Mouse (Mus musculus): ENCODE results near the gene Tle6.

The Tle6 gene

GRCm38 (mm10) chr10:81602741-81603151 is 1.9 kb upstream of the Tle6 start:
- POLR2A ChIA-PET, result interaction anchor here (0.5 to 2.6 kb wide), 18 partner anchors 9 to 1940 kb away, joined by 3 to 12 read pairs (median 4); no protein-coding TSS in a partner anchor
- CTCF ChIA-PET, result interaction anchor here (0.6 to 4.9 kb wide), 42 partner anchors 9 to 1395 kb away, joined by 3 to 97 read pairs (median 4); partner anchors contain the start of genes Fzr1 (in 1 of the 4), Ncln (in 1 of the 4), Sirt6 (in 1 of the 4) and Tjp3 (in 1 of the 4)

GRCm38 (mm10) chr10:81601396-81601905 is 578 bp upstream of the Tle6 start:
- CTCF ChIA-PET, result interaction anchor here (1.0 to 2.3 kb wide), 10 partner anchors 30 to 116 kb away, joined by 3 to 9 read pairs (median 4); no protein-coding TSS in a partner anchor
- POLR2A ChIA-PET, result interaction anchor here (0.6 to 2.6 kb wide), 23 partner anchors 10 to 1889 kb away, joined by 3 to 16 read pairs (median 3); partner anchors contain the start of genes Gna11 (in 1 of the 4) and Zfp873 (in 1 of the 4)

- CTCF ChIA-PET, result interaction anchor here in 2 of 4 experiments (0.5 to 2.3 kb wide), 3 partner anchors 29 to 50 kb away, joined by 3 to 9 read pairs (median 5); no protein-coding TSS in a partner anchor
Observed at GRCm38 (mm10) chr10:81600096-81600495, 777 bp downstream of the Tle6 start.

GRCm38 (mm10) chr10:81599630-81600029 is 1.2 kb downstream of the Tle6 start:
- ChIA-PET POLR2A (interaction anchor here in 3 of 4 experiments (0.9 to 3.2 kb wide), 5 partner anchors 12 to 34 kb away, joined by 3 to 16 read pairs (median 6); no protein-coding TSS in a partner anchor), CTCF (interaction anchor here in 3 of 4 experiments (0.5 to 2.3 kb wide), 5 partner anchors 49 to 187 kb away, joined by 3 to 9 read pairs (median 4); no protein-coding TSS in a partner anchor)

More at GRCm38 (mm10) chr10:81600096-81600495, 777 bp downstream of the Tle6 start:
- POLR2A ChIA-PET, result interaction anchor here in 3 of 4 experiments (0.9 to 2.6 kb wide), 5 partner anchors 12 to 33 kb away, joined by 3 to 16 read pairs (median 3); no protein-coding TSS in a partner anchor

GRCm38 (mm10) chr10:81598871-81599270 is 2.0 kb downstream of the Tle6 start:
- POLR2A ChIA-PET, result interaction anchor here in 1 of 4 experiments (1.6 to 3.2 kb wide), 2 partner anchors 11 to 27 kb away, joined by 6 to 15 read pairs; no protein-coding TSS in a partner anchor
- CTCF ChIA-PET, result interaction anchor here in 2 of 4 experiments (0.6 to 2.2 kb wide), 2 partner anchors 48 to 187 kb away, joined by 4 to 8 read pairs; no protein-coding TSS in a partner anchor

DNA sequence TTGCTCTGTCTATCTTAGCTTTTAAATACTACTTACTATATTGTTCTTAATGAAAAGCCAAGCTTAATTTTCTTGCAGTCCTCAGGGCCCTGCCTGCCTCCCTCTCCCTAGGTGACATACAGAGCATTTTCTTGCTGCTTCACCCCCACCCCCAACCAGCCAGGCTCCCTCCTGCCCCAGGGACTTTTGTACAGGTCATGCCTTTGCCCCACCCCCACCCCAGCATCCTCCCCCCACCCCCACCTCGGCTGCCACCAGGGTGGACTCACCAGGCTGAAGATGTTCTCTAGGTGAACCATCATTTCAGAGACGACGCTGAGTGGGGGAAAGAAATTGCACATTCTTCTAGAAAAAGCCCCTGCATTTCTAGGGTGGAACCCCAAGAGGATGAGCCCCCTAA is 2.5 kb downstream of the Tle6 start:
- ChIA-PET POLR2A (interaction anchor here in 2 of 4 experiments (1.3 to 3.2 kb wide), 5 partner anchors 10 to 27 kb away, joined by 3 to 15 read pairs (median 6); no protein-coding TSS in a partner anchor), CTCF (interaction anchor here in 3 of 4 experiments (0.9 to 2.2 kb wide), 5 partner anchors 27 to 113 kb away, joined by 3 to 10 read pairs (median 3); no protein-coding TSS in a partner anchor)

- POLR2A ChIA-PET, result interaction anchor here in 3 of 4 experiments (0.6 to 3.2 kb wide), 21 partner anchors 9 to 1583 kb away, joined by 3 to 15 read pairs (median 3); partner anchors contain the start of gene Sirt6 (in 1 of the 3)
- CTCF ChIA-PET, result interaction anchor here (0.5 to 2.2 kb wide), 19 partner anchors 16 to 986 kb away, joined by 3 to 14 read pairs (median 5); partner anchors contain the start of gene Tle2 (in 1 of the 4)
Observed at GRCm38 (mm10) chr10:81597137-81597950, 3.5 kb downstream of the Tle6 start.

GRCm38 (mm10) chr10:81596611-81597010 is 4.3 kb downstream of the Tle6 start:
- ChIA-PET CTCF (interaction anchor here (0.6 to 2.2 kb wide), 11 partner anchors 8 to 986 kb away, joined by 3 to 10 read pairs (median 4); partner anchors contain the start of gene Tle2 (in 1 of the 4)), POLR2A (interaction anchor here in 3 of 4 experiments (0.6 to 3.2 kb wide), 16 partner anchors 10 to 195 kb away, joined by 3 to 15 read pairs (median 3); partner anchors contain the start of gene Sirt6 (in 1 of the 3))

- CTCF ChIA-PET, result interaction anchor here in 3 of 4 experiments (0.5 to 2.2 kb wide), 4 partner anchors 9 to 58 kb away, joined by 3 to 5 read pairs (median 3); no protein-coding TSS in a partner anchor
- POLR2A ChIA-PET, result interaction anchor here in 2 of 4 experiments (0.5 to 1.7 kb wide), 6 partner anchors 10 to 89 kb away, joined by 3 to 7 read pairs (median 4); no protein-coding TSS in a partner anchor
Observed at GRCm38 (mm10) chr10:81595599-81595998, 5.3 kb downstream of the Tle6 start.

DNA sequence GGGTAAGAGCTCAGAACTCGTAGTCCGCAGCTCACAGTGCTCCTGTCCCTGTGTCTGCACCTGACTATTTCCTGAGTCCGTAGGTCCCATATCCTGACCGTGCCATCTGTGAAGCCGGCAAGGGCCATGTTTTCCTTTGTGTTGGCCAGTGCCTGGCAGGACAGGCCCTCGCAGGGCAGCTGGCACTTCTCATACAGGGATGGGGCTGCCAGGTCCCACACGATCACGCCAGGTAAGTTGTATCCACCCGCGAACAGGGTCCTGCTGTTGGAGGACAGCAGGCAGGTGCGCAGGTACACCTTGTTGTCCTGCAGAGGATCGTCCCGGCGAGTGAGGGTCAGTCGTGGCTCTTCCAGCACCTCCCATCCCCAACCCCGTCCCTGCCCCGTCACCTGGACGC is 6.9 kb downstream of the Tle6 start:
- ChIA-PET POLR2A (interaction anchor here in 3 of 4 experiments (0.6 to 1.6 kb wide), 6 partner anchors 9 to 23 kb away, joined by 3 to 6 read pairs (median 4); no protein-coding TSS in a partner anchor), CTCF (interaction anchor here in 3 of 4 experiments (0.6 to 1.8 kb wide), 9 partner anchors 9 to 353 kb away, joined by 3 to 4 read pairs (median 3); no protein-coding TSS in a partner anchor)

DNA sequence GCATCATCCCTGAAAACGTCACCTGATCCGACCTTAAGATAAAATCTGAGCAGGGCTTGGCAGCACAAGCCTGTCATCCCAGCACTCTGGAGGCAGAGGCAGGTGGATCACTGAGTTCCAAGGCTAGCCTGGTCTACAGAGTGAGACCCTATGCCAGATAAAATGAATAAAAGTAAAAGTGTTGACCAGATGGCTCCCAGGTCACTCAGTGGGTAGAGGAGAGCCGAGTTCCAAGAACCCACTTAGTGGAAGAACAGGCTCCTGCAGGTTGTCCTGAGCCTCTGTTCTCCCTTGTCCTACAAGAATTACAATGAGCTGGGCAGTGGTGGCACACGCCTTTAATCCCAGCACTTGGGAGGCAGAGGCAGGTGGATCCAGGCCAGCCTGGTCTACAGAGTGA is 7.7 kb downstream of the Tle6 start:
- ChIA-PET CTCF (interaction anchor here in 3 of 4 experiments (0.6 to 1.8 kb wide), 6 partner anchors 10 to 36 kb away, joined by 3 to 4 read pairs (median 4); no protein-coding TSS in a partner anchor), POLR2A (interaction anchor here in 1 of 4 experiments (0.7 to 1.6 kb wide), 2 partner anchors 13 to 22 kb away, joined by 3 to 4 read pairs; no protein-coding TSS in a partner anchor)

- POLR2A ChIA-PET, result no interaction called here
- CTCF ChIA-PET, result no interaction called here
Observed at GRCm38 (mm10) chr10:81592631-81593030, 8.2 kb downstream of the Tle6 start.

- ChIA-PET CTCF (interaction anchor here in 1 of 4 experiments (1.0 kb wide), 1 partner anchor 40 kb away, joined by 3 read pairs; no protein-coding TSS in a partner anchor), POLR2A (interaction anchor here in 1 of 4 experiments (1.3 kb wide), 1 partner anchor 10 kb away, joined by 3 read pairs; no protein-coding TSS in a partner anchor)
Observed at GRCm38 (mm10) chr10:81591846-81592245, 9.0 kb downstream of the Tle6 start.

DNA sequence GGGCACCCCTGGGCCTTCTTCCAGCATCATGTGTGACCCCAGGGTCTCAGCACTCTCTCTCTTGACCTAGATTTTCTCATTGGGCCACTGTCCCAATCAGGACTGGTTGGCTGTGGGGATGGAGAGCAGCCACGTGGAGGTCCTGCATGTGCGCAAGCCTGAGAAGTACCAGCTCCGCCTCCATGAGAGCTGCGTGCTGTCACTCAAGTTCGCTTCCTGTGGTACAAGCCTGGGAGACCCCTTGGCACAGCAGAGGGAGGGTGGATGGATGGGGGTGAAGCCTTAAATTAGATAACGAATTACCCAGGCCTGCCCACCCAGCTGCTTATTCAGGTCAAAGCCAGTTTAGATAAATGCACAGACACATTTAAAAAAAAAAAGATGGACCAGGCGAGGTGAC is 12.1 kb downstream of the Tle6 start:
- CTCF ChIA-PET, result interaction anchor here in 3 of 4 experiments (0.6 to 1.3 kb wide), 5 partner anchors 14 to 548 kb away, joined by 3 to 6 read pairs (median 3); no protein-coding TSS in a partner anchor
- POLR2A ChIA-PET, result interaction anchor here in 3 of 4 experiments (0.6 to 2.5 kb wide), 12 partner anchors 9 to 765 kb away, joined by 3 to 6 read pairs (median 3); partner anchors contain the start of genes Gm4924 (in 1 of the 3) and Tle2 (in 1 of the 3)

- ChIA-PET POLR2A (interaction anchor here in 3 of 4 experiments (0.7 to 1.4 kb wide), 4 partner anchors 12 to 76 kb away, joined by 3 read pairs; no protein-coding TSS in a partner anchor), CTCF (no interaction called here)
Observed at GRCm38 (mm10) chr10:81583347-81583746, 17.5 kb downstream of the Tle6 start.

DNA sequence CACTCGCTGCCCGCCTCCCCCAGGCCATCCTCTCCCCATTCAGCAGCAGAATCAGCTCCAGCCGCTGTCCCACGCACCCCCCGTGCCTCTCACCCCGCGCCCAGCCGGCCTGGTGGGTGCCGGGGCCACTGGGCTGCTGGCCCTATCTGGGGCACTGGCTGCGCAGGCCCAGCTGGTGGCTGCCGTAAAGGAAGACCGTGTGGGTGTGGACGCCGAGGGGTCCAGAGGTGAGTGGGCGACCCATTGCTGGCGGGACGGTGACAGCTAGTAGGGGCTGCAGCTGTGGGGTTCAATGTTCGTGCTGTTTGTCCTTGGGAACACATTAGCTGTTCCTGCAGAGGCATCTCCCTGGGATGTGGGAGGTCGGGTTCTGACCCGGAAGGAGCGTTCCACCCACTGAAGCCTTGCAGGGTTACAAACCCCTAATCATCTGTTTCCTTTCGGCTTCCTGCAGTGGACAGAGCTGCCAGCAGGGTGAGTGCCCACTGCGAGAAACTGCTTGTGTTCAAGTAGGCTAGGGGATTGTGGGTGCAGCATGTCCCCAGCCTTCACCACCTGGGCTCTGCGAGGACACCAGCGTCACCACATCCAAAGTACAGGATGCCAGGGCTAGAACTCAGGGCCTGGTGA is 20.3 kb downstream of the Tle6 start:
- ChIA-PET CTCF (interaction anchor here in 2 of 4 experiments (0.5 to 1.8 kb wide), 5 partner anchors 12 to 29 kb away, joined by 3 to 6 read pairs (median 3); no protein-coding TSS in a partner anchor), POLR2A (interaction anchor here in 3 of 4 experiments (0.5 to 2.5 kb wide), 9 partner anchors 9 to 74 kb away, joined by 3 to 11 read pairs (median 3); partner anchors contain the start of gene Tle6 (in 1 of the 3))

DNA sequence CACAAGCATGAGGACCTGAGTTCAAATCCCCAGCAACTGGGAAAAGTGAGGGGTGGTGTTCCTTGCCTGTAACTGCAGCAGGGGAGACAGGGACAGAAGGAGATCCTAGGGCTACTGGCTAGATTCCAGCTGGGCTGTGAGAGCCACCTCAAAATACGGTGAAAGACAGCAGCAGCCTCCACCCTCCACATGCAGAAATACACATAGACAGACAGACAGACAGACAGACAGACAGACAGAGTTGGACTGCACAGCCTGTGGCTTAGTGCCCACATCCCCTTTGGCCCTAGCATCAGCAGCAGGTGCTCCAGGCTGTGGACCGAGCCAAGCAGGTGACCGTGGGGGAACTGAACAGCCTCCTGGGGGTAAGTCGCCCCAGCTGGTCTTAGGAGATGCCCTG is 20.9 kb downstream of the Tle6 start:
- ChIA-PET CTCF (interaction anchor here in 1 of 4 experiments (0.5 to 1.8 kb wide), 2 partner anchors 15 to 25 kb away, joined by 3 to 6 read pairs; no protein-coding TSS in a partner anchor), POLR2A (interaction anchor here in 2 of 4 experiments (0.8 to 2.5 kb wide), 6 partner anchors 8 to 21 kb away, joined by 3 to 11 read pairs (median 4); partner anchors contain the start of gene Tle6 (in 1 of the 2))

Measured in embryonic stem cell, embryonic (primary cell).